Mouse (Mus musculus): ENCODE measurements around the gene Celsr1. TPM values are rescaled to one million over a fixed set of nuclear protein-coding genes. Genes with fewer than 3 reads are reported as not detected.

Celsr1 gene
- total and polyA plus RNA-seq, 3 experiments = 4.5 to 5.2 (median 5.0) TPM

- TF ChIP-seq CTCF (IDR thresholded peaks at IDR 0.05) = no peak
- TF ChIP-seq POLR2A (IDR thresholded peaks at IDR 0.05; ENCODE audit: insufficient read depth, low read depth, low read length) = no peak
- no peak for TF ChIP-seq EP300 (IDR thresholded peaks at IDR 0.05; ENCODE audit: insufficient read depth, low read depth, low read length)
- no peaks in the 10 kb centered on the region for H3K36me3 ChIP-seq (ENCODE audit: control insufficient read depth, insufficient read depth, low read length)
- intact Hi-C loops (cut with DNase I) = loop anchor here (10.0 kb wide), 1 partner anchor 163 kb away; the partner anchor contains the start of gene Tbc1d22a
- H3K9ac ChIP-seq (ENCODE audit: low read depth, low read length) = no peak overlapping the region
- no peak overlapping the region for H3K27ac ChIP-seq
- H3K4me3 ChIP-seq = no peak overlapping the region
- peaks cover 8% of the 10 kb centered on the region for H3K4me1 ChIP-seq (ENCODE audit: control insufficient read depth, insufficient read depth, low read length)
- H3K79me2 ChIP-seq (replicated peaks; ENCODE audit: control insufficient read depth, insufficient read depth, low read length) = no peaks in the 10 kb centered on the region
- no peaks in the 10 kb centered on the region for H3K27me3 ChIP-seq (ENCODE audit: control insufficient read depth, insufficient read depth, low read length)
- peak in 1 of 2 experiments; percentile 2 for DNase-seq
- WGBS = 68% methylated on average over 6 of the region's 6 CpGs
Observed at GRCm38 (mm10) chr15:86051878-86052478, 18.4 kb upstream of the Celsr1 start.

GRCm38 (mm10) chr15:86051152-86051551, 17.6 kb upstream of the Celsr1 start:
- TF ChIP-seq EP300 (IDR thresholded peaks at IDR 0.05; ENCODE audit: insufficient read depth, low read depth, low read length) (no peak), POLR2A (IDR thresholded peaks at IDR 0.05; ENCODE audit: insufficient read depth, low read depth, low read length) (no peak), CTCF (IDR thresholded peaks at IDR 0.05) (no peak)
- DNase-seq = peak in 1 of 2 experiments; percentile 13
- Histone ChIP-seq H3K27ac (no peak overlapping the region), H3K36me3 (ENCODE audit: control insufficient read depth, insufficient read depth, low read length) (no peaks in the 10 kb centered on the region), H3K79me2 (replicated peaks; ENCODE audit: control insufficient read depth, insufficient read depth, low read length) (no peaks in the 10 kb centered on the region), H3K9ac (ENCODE audit: low read depth, low read length) (no peak overlapping the region), H3K4me1 (ENCODE audit: control insufficient read depth, insufficient read depth, low read length) (peaks cover 5% of the 10 kb centered on the region), H3K4me3 (no peak overlapping the region), H3K27me3 (ENCODE audit: control insufficient read depth, insufficient read depth, low read length) (no peaks in the 10 kb centered on the region)
- intact Hi-C loops (cut with DNase I) = loop anchor here (10.0 kb wide), 1 partner anchor 164 kb away; the partner anchor contains the start of gene Tbc1d22a
- WGBS = 54% methylated on average over 10 of the region's 10 CpGs

GRCm38 (mm10) chr15:86050170-86050743, 16.7 kb upstream of the Celsr1 start:
- intact Hi-C loops (cut with DNase I) = loop anchor here (10.0 kb wide), 1 partner anchor 165 kb away; the partner anchor contains the start of gene Tbc1d22a
- WGBS = 56% methylated on average over 4 of the region's 4 CpGs

GRCm38 (mm10) chr15:86049510-86049909, 15.9 kb upstream of the Celsr1 start:
- no peak overlapping the region for H3K9ac ChIP-seq (ENCODE audit: low read depth, low read length)
- no peaks in the 10 kb centered on the region for H3K36me3 ChIP-seq (ENCODE audit: control insufficient read depth, insufficient read depth, low read length)
- no peak for TF ChIP-seq EP300 (IDR thresholded peaks at IDR 0.05; ENCODE audit: insufficient read depth, low read depth, low read length)
- TF ChIP-seq CTCF (IDR thresholded peaks at IDR 0.05) = no peak
- no peak for TF ChIP-seq POLR2A (IDR thresholded peaks at IDR 0.05; ENCODE audit: insufficient read depth, low read depth, low read length)
- intact Hi-C loops (cut with DNase I) = no loop called here
- H3K27ac ChIP-seq = no peak overlapping the region
- H3K79me2 ChIP-seq (replicated peaks; ENCODE audit: control insufficient read depth, insufficient read depth, low read length) = no peaks in the 10 kb centered on the region
- WGBS = 79% methylated on average over 3 of the region's 3 CpGs
- H3K27me3 ChIP-seq (ENCODE audit: control insufficient read depth, insufficient read depth, low read length) = no peaks in the 10 kb centered on the region
- peaks cover 5% of the 10 kb centered on the region for H3K4me1 ChIP-seq (ENCODE audit: control insufficient read depth, insufficient read depth, low read length)
- H3K4me3 ChIP-seq = no peak overlapping the region
- no peak for DNase-seq

More at GRCm38 (mm10) chr15:86050170-86050743, 16.7 kb upstream of the Celsr1 start:
- Histone ChIP-seq H3K9ac (ENCODE audit: low read depth, low read length) (no peak overlapping the region), H3K79me2 (replicated peaks; ENCODE audit: control insufficient read depth, insufficient read depth, low read length) (no peaks in the 10 kb centered on the region), H3K27ac (no peak overlapping the region), H3K4me1 (ENCODE audit: control insufficient read depth, insufficient read depth, low read length) (peaks cover 5% of the 10 kb centered on the region), H3K4me3 (no peak overlapping the region), H3K36me3 (ENCODE audit: control insufficient read depth, insufficient read depth, low read length) (no peaks in the 10 kb centered on the region), H3K27me3 (ENCODE audit: control insufficient read depth, insufficient read depth, low read length) (no peaks in the 10 kb centered on the region)
- TF ChIP-seq POLR2A (IDR thresholded peaks at IDR 0.05; ENCODE audit: insufficient read depth, low read depth, low read length) = no peak
- TF ChIP-seq CTCF (IDR thresholded peaks at IDR 0.05) = peak; percentile 51
- peak; percentile 67 for TF ChIP-seq EP300 (IDR thresholded peaks at IDR 0.05; ENCODE audit: insufficient read depth, low read depth, low read length)
- DNase-seq = peak in 1 of 2 experiments; percentile 69

- TF ChIP-seq CTCF (IDR thresholded peaks at IDR 0.05) (no peak), POLR2A (IDR thresholded peaks at IDR 0.05; ENCODE audit: insufficient read depth, low read depth, low read length) (no peak), EP300 (IDR thresholded peaks at IDR 0.05; ENCODE audit: insufficient read depth, low read depth, low read length) (no peak)
- 22% methylated on average over 4 of the region's 4 CpGs for WGBS
- Histone ChIP-seq H3K79me2 (replicated peaks; ENCODE audit: control insufficient read depth, insufficient read depth, low read length) (no peaks in the 10 kb centered on the region), H3K27me3 (ENCODE audit: control insufficient read depth, insufficient read depth, low read length) (no peaks in the 10 kb centered on the region; the same call in 1 of the 2 replicates), H3K4me1 (ENCODE audit: control insufficient read depth, insufficient read depth, low read length) (no peaks in the 10 kb centered on the region), H3K4me3 (no peak overlapping the region), H3K9ac (ENCODE audit: low read depth, low read length) (no peak overlapping the region), H3K36me3 (ENCODE audit: control insufficient read depth, insufficient read depth, low read length) (no peaks in the 10 kb centered on the region), H3K27ac (no peak overlapping the region)
- intact Hi-C loops (cut with DNase I) = no loop called here
- DNase-seq = no peak
Observed at GRCm38 (mm10) chr15:86042364-86042763, 8.8 kb upstream of the Celsr1 start.

GRCm38 (mm10) chr15:86041421-86041820, 7.8 kb upstream of the Celsr1 start:
- intact Hi-C loops (cut with DNase I) = no loop called here
- Histone ChIP-seq H3K4me3 (no peak overlapping the region), H3K36me3 (ENCODE audit: control insufficient read depth, insufficient read depth, low read length) (no peaks in the 10 kb centered on the region), H3K27ac (no peak overlapping the region), H3K9ac (ENCODE audit: low read depth, low read length) (no peak overlapping the region), H3K4me1 (ENCODE audit: control insufficient read depth, insufficient read depth, low read length) (no peaks in the 10 kb centered on the region), H3K27me3 (ENCODE audit: control insufficient read depth, insufficient read depth, low read length) (no peaks in the 10 kb centered on the region; the same call in 1 of the 2 replicates), H3K79me2 (replicated peaks; ENCODE audit: control insufficient read depth, insufficient read depth, low read length) (no peaks in the 10 kb centered on the region)
- DNase-seq = no peak
- TF ChIP-seq CTCF (IDR thresholded peaks at IDR 0.05) (no peak), EP300 (IDR thresholded peaks at IDR 0.05; ENCODE audit: insufficient read depth, low read depth, low read length) (no peak), POLR2A (IDR thresholded peaks at IDR 0.05; ENCODE audit: insufficient read depth, low read depth, low read length) (no peak)
- 74% methylated on average over 5 of the region's 5 CpGs for WGBS

All from heart, adult 2 months (tissue).